Mouse (Mus musculus) erythroblast, embryonic 14.5 days (primary cell): ENCODE measurements around the gene Accs.

Experiments used
- GATA1 ChIP-seq: IDR thresholded peaks from 2 replicates; pipeline ENCODE4 v1.6.1; 2012; ENCODE audit warnings: low read length, inconsistent platforms, mixed read lengths
- TAL1 ChIP-seq: IDR thresholded peaks from 3 replicates; pipeline ENCODE4 v1.6.1; 2012; ENCODE audit warnings: low read length, inconsistent platforms, mixed read lengths

DNA sequence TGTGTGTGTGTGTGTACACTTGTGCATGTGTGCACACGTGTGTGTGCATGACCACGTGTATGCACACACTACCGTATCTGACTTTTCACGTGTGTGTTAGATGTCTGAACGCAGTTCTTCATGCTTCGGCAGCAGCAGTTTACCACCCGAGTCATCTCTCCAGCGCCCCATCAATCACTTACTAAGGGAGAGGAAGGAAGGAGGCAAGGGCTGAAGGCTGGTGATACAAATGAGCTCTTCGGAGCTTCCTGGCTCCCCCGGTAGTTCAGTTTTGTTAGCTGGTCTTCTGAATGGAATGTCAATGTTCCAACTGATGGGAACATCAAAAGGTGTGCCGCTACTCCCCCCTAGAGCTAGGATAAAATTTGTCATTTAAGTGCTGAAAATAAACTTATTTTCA lies 37.5 kb upstream of the Accs start:
- TF ChIP-seq GATA1: no peak
- no peak for TF ChIP-seq TAL1
